Mouse (Mus musculus): ENCODE results near the gene Fhl1. TPM values are rescaled to one million over a fixed set of nuclear protein-coding genes. Genes with fewer than 3 reads are reported as not detected.

Gene Fhl1
- polyA plus RNA-seq, 1 experiment from 2014 or later, result 545 TPM

DNA sequence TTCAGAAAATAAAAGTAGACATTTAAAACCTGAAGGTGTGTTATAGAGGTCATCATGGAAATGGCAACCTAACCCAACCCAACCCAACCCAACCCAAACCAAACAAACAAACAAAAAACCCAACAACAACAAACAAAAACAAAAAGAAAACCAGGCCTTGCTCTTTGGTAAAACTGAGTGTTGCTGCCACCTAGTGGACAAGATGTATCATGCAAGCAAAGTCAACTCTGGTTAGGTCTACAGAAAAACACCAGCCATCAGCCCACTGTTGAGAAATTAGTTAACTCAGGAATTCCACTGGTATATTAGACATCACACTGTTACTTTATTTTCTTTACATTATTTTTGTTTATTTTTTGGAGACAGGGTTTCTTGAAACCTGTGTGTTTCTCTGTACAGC, 107.8 kb downstream of the Fhl1 start:
- no peak overlapping the region for H3K4me3 ChIP-seq (ENCODE audit: low read length)
- no peaks in the 10 kb centered on the region for H3K36me3 ChIP-seq (ENCODE audit: control insufficient read depth, insufficient read depth, low read length)
- H3K27me3 ChIP-seq (ENCODE audit: control insufficient read depth, insufficient read depth, low read depth, low read length), result no peaks in the 10 kb centered on the region
- no peak overlapping the region for H3K4me2 ChIP-seq (ENCODE audit: low read depth, low read length)
- H3K27ac ChIP-seq (ENCODE audit: low read length), result no peak overlapping the region
- H3K4me1 ChIP-seq (replicated peaks; ENCODE audit: control insufficient read depth, insufficient read depth, low read length), result no peaks in the 10 kb centered on the region
- no peak overlapping the region for H3K9ac ChIP-seq (ENCODE audit: low read length)
- no peak for ATAC-seq (ENCODE audit: low read depth)
- H3K9me3 ChIP-seq (ENCODE audit: control insufficient read depth, low read length), result no peaks in the 10 kb centered on the region

DNA sequence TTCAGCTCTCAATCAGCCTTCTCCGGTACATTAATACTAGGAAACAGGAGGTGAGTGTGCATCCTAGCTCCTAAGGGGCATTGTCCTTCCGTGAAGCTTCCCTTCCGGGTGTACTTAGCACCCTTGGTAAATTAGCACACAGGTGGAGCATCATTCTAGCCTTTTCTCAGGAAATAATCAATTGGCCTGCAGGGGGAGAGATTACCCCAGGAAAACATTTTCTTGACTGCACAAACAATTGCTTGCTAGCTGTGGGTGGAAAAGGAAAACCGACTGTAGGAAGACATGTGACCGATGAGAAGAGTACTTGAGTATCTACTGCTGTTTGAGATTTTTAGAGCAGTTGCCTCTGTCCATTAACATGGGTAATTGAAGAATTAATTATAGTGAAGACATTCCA, 109.7 kb downstream of the Fhl1 start:
- Histone ChIP-seq H3K27me3 (ENCODE audit: control insufficient read depth, insufficient read depth, low read depth, low read length) (no peaks in the 10 kb centered on the region), H3K36me3 (ENCODE audit: control insufficient read depth, insufficient read depth, low read length) (no peaks in the 10 kb centered on the region), H3K9me3 (ENCODE audit: control insufficient read depth, low read length) (no peaks in the 10 kb centered on the region), H3K4me1 (replicated peaks; ENCODE audit: control insufficient read depth, insufficient read depth, low read length) (no peaks in the 10 kb centered on the region), H3K27ac (ENCODE audit: low read length) (no peak overlapping the region), H3K4me3 (ENCODE audit: low read length) (no peak overlapping the region), H3K4me2 (ENCODE audit: low read depth, low read length) (no peak overlapping the region), H3K9ac (ENCODE audit: low read length) (no peak overlapping the region)
- 53% methylated on average over 5 of the region's 5 CpGs for WGBS
- no peak for ATAC-seq (ENCODE audit: low read depth)

Other genes with a start within 250 kb of the Fhl1 start
- gene Gm10477, start 207.0 kb upstream of the Fhl1 start, polyA plus RNA-seq (2015; fragmentation: Nextera tagmentation; extraction: Ambion mirVana), result not detected in 2 replicates
- not detected in 2 replicates for gene Gm648, start 182.2 kb upstream of the Fhl1 start, polyA plus RNA-seq (2015; fragmentation: Nextera tagmentation; extraction: Ambion mirVana)
- gene Mmgt1, start 133.7 kb upstream of the Fhl1 start, polyA plus RNA-seq (2015; fragmentation: Nextera tagmentation; extraction: Ambion mirVana), result 23.1 and 27.6 TPM in 2 replicates
- 11.7 and 13.0 TPM in 2 replicates for gene Slc9a6, start 122.0 kb upstream of the Fhl1 start, polyA plus RNA-seq (2015; fragmentation: Nextera tagmentation; extraction: Ambion mirVana)
- gene Map7d3, start 90.5 kb downstream of the Fhl1 start, polyA plus RNA-seq (2015; fragmentation: Nextera tagmentation; extraction: Ambion mirVana), result 2.0 and 2.7 TPM in 2 replicates
- not detected in 2 replicates for gene Adgrg4, start 138.4 kb downstream of the Fhl1 start, polyA plus RNA-seq (2015; fragmentation: Nextera tagmentation; extraction: Ambion mirVana)